Mouse (Mus musculus) left cerebral cortex, postnatal 14 days (tissue): Measurements from ENCODE around the gene Gpd1l. TPM values are rescaled to one million over a fixed set of nuclear protein-coding genes. Genes with fewer than 3 reads are reported as not detected.

Experiments used
- DNase-seq, 2 experiments: peaks; one replicate each; pipeline ENCODE4 v3.0.0; 2021 to 2022; ENCODE audit warnings: low spot score in 2 of 2, mixed read lengths in 1 of 2
- intact Hi-C: fragments of 180-260 bp; cut with DNase I; formaldehyde crosslinking; loops from one replicate; pipeline ENCODE4 v1.15.1; 2025
- total RNA-seq, 2 experiments: library from RNA; stranded (reverse); gene quantifications; 2 replicates each; pipeline ENCODE4 v1.2.3; 2021

The Gpd1l gene
- total RNA-seq, 2 experiments from 2014 or later: 96.1 to 96.2 TPM

DNA sequence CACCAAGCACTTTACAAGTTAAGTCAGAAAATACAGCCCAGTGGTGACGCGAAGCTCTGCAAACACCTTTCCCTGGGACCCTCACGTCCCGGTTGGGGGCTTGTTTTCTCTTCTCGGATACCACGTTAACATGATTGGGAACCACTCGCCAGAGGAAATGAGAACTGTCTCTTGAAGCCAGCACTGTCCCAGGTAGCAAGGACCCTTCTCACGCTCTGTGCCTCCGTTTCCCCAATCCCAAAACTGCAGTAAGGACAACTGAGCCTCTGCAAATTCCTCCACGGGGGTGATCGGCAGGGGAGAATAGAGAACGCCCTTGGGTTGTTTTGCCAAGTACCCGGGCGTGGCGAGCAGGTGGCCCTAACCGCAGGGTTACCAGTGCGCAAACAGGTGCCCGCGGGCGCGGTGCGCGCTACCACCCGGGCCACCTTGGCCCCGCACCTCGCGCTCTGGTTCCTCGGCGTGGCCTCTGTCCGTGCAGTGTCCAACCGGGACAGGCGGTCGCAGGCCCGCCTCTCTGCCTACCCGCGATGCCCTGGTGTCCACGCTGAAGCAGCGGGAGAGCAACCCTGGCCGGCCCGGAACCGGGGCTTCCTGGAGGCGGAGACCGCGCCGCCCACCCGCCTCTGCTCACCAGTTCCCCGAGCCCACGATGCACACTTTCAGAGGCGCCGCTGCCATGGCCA is 607 bp downstream of the Gpd1l start:
- DNase-seq: no peak
- intact Hi-C loops: loop anchor here (10.0 kb wide), 1 partner anchor 332 kb away; no protein-coding TSS in a partner anchor

DNA sequence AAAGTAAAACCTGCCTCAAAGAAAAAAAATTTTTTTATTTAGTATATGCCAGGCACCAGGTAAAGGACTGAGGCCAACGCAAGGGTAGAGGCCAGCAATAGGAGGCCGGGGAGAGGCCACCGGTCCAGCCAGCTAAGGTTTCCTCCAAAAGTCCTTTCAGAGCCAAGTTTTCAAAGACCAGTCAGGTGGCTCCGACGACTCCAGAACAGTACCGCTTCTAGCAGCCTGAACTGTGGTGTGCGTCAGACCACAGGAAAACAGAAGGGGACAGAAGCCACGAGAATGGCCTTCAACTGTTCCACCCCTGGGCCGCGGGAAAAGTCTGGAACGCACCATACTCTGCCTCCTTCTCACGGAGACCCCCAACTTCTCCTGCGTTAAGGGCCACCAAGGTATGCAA is 1.2 kb downstream of the Gpd1l start:
- no peak for DNase-seq
- intact Hi-C loops: loop anchor here (10.0 kb wide), 1 partner anchor 332 kb away; no protein-coding TSS in a partner anchor

DNA sequence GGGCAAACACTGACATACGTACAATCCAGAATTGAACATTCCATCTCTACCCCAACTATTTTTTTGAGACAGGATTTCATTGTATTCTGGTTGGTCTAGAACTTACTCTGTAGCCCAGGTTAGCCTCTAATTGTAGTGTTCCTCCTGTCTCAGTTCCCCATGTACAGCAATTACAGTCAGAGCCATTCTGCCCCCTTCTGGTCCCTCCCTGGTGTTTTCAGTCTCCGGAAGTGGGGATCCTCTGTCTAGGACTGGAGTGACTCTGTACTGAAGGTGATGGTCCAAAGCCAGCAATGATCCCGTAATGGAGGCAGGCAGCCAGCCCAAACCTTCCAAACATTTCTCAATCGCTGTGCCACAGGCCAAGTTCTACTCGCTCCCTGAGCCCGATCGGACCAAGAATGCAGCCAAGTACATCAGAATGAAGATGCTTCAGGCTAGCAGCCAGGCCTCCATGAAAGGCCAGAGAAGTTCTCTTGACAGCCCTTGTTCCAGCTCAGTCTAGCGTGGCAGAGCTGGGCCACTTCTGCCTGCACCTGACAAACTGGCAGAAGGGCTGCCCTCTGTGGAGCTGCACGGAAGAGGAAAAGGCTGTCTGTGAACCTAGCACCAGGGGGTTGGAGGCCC is 3.2 kb downstream of the Gpd1l start:
- intact Hi-C loops: loop anchor here (10.0 kb wide), 1 partner anchor 334 kb away; no protein-coding TSS in a partner anchor

DNA sequence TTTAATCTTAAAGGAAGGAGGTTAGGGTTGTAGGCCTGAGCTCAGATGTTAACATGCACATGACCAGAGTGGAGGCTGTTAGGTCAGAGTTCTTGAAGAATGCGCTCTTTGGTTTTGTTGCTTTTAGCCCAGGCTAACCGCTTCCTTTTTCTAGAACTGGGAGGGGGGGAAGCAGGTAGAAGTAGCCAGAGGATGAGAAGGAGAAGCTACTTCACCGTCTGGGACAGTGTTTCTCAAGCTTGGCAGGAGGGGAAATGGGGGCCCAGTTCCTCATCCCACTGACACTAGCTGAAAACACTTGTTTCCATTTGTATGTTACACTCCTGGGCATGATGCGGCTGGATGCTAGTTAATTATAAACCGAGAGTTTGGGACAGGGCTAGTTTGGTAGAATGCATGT is 8.2 kb downstream of the Gpd1l start:
- no peak for DNase-seq
- intact Hi-C loops: no loop called here

More for the DNA sequence above, 3.2 kb downstream of the Gpd1l start:
- peak; percentile 38 to 55 for DNase-seq

DNA sequence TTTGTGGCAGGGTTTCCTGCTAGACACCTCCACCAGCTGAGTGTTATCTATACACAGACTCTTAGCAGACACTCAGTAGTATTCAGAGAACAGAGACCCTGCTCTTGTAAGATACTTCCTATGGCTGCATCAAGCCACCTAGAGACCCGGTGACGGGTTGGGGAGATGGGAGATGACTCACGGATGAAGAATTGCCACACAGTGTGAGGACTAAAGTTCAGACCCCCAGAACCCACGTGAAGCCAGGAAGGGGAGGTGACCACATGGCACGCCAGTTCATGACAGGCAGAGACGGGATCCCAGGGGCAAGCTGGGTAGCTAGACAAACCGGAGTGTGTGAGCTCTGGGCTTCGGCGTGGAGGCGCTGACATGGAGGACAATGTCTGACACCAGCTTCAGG is 8.7 kb downstream of the Gpd1l start:
- intact Hi-C loops: no loop called here
- DNase-seq: no peak

DNA sequence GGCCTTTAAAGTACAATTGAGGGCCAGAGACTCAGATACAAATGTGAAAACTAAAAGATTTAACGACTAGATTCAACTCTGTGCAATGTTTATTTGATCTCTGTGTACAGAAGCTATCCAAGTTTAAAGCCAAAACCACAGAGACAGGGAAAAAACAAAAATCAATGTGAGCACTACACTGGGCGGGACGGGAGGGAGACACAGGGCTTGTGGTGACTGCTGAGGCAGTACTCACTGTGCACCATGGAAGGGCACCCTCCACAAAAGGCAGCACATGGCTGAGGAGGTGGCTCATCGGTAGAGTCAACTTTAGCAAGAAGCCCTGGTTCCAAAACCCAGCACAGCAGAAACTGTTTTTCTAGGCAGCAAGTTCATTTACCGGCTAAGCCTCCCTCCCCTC is 9.3 kb downstream of the Gpd1l start:
- intact Hi-C loops: no loop called here
- DNase-seq: no peak

DNA sequence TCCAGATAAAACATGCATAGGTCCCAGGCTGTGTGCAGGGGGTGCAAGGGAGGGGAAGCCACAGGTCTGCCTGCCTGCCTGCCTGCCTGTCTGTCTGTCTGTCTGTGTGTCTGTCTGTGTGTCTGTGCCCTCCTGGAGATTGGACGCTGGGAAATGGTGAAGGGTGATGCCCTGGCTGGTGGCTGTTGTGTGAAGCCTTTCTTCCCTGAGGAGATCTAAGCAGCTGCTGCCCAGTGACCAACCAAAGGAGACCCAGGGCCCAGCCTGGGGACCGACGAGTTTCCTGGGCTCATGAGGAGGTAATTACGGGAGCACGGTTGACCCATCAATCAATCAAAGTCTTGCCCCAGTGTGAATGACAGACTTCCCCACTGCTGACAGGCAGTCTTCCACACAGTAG is 11.6 kb downstream of the Gpd1l start:
- intact Hi-C loops: no loop called here
- no peak for DNase-seq

DNA sequence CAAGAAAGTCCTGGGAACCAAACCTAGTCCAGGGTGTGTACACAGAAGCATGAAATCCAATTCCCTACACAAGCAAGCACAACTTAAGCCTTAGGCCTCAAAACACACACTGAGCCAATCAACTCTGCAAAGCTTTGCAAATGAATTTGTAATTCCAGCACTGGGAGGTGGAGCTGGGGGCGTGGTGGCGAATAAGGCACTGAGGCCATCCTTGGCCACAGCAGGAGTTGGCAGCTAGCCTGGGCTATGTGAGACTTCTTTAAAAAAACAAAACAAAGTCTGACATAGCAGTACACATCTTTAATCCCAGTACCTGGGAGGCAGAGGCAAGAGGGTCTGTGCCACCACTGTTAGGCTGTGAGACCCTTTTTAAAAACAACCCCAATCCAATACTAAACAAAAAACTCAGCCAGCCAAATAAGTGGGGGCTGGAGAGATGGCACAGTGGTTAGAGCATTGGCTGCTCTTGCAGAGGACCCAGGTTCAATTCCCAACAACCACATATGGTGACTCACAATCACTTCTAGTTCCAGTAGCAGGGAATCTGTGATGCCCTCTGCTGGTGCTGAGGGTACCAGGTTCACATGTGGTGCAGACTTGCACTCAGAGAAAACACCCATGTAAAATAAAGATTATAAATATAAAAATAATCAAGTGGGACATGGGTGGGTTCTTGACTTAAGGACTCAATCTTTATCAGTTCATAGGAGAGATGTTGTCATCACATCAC is 12.3 kb downstream of the Gpd1l start:
- DNase-seq: no peak

DNA sequence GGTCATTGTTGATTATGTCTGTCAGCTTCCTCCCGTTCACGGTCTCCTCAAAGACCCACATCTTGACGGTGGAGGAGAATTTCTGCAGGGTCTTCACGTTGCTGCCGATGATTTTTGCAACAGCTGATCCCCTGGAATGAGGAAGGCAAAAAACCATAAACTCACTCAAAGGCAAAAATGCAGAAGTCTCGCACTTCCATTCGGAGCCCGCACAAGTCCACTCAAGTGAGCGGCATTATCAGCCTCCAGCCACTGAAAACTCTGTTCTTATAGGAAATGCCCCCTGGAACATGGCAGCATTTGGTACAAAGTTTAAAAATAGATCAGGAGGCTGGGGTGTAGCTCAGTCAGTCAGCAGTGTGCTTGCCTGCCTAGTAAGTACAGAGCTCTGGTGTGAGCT is 13.2 kb downstream of the Gpd1l start:
- no peak for DNase-seq
- intact Hi-C loops: no loop called here

More for the DNA sequence above, 12.3 kb downstream of the Gpd1l start:
- intact Hi-C loops: no loop called here

DNA sequence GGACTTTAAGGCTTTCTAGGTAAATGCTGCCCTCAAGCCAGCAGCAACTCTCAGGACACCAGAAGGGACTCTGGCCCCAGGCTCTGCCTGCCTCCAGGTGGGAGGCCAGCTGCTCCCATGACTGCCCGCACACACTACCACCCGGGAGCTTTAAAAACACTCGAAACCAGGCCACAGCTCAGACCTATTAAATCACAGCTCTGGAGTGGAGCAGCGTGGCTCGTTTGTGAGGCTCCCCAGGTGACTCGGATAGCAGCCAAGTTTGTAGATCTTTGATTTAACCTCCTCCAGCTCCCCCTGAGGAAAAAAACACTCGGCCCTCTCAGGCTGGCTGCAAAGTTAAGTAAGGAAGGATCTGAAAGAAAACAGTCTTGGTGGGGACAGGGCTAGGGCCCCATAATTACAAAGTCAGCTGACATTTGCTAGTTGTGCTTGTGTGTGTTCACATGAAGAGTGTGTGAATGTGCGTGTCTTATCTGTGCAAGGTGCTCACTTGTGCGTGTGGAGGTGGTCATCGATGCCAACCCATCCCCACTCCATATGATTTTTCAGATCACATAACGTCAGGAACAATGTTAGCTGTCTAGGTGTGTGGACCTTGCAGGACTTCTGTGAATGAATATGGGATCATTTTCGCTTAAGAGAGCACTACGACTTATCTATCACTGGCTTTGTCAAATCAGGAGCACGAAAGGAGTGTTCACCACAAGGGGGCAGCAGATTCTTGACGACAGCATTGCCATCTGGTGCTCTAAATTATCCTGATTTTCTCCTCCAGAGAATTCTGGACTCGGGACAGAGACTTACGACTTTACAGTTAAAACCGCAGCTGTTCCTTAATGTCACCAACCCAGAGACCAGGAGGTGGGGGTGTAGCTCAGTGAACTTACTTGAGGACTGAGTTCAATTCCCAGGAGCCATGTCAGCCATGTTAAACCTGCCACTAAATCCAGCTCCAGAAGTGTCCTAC is 20.8 kb downstream of the Gpd1l start:
- DNase-seq: peak; percentile 94
- intact Hi-C loops: loop anchor here (2.0 to 10.0 kb wide), 2 partner anchors 44 to 332 kb away; no protein-coding TSS in a partner anchor

DNA sequence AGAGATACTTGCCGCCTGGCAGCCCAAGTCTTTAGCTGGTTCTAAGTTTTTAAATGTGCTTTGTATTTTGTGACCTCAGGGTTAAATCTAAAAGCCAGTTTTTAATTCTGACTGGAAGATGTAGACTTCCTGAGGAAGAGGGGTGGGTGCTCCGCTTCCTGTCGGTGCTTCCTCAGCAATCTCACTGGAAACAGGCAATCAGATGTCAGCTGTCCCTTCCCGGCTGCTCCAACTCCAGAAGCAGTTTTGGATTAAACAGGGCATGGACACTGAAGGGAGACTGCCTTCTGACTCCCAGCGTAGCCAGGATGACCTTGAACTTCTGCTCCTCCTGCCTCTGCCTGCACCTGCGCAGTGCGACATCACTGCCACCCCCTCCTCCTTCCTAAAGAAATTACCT is 26.3 kb downstream of the Gpd1l start:
- no peak for DNase-seq
- intact Hi-C loops: loop anchor here (10.0 kb wide), 1 partner anchor 103 kb away; no protein-coding TSS in a partner anchor

DNA sequence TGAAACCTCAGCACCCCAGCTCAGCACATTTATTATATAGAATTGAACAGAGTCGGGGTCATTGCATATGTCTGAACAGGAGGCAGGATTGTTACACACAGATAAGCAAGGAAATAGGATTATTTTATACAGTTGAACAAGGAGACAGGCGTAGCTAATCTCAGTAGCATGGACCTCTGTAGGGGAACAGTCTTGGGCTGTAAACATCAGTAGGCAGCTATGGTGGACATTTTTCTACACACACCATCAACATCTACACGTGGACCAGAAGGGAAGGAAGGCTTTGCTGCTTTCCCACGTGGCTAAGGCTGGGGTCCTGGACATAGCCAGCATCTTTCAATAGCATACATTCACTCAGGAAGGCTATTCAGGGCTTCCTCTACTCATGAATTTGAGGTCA is 37.9 kb downstream of the Gpd1l start:
- intact Hi-C loops: no loop called here
- no peak for DNase-seq

DNA sequence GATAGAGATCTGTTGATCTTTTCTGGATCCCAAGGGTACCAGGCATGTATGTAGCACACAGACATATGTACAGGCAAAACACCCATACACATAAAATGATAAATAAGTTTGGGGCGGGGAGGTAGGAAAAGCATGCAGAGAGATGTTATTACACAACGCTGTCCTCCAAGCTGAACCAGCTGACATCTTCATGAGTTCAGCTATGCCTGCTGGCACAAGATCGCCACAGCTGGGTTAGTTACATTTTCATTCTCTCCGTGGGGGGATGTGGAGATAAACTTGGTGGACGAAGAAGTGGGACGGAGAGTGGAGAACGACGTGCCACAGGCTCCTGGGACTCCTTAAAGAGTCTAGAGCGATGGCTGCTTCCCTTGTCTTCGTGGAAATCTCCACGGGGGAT is 40.8 kb downstream of the Gpd1l start:
- DNase-seq: no peak
- intact Hi-C loops: no loop called here

DNA sequence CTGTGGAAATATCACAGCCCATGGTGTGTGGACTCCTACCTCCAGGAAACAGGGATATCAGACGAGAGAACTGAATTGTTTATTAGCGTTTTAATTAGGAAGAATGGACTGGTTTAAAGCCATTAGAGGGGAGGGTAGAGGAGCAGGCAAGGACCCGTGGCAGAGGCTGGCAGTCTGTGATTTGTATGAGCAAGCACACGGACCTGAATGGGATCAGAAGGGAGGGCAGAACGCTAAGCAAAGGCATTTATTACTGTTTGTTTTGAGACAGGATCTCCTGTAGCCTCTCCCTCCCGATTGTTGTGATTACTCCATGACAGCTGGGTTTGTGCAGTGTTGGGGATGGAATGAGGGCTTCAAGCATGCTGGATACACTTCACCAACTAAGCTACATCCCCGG is 43.4 kb downstream of the Gpd1l start:
- DNase-seq: no peak
- intact Hi-C loops: no loop called here

DNA sequence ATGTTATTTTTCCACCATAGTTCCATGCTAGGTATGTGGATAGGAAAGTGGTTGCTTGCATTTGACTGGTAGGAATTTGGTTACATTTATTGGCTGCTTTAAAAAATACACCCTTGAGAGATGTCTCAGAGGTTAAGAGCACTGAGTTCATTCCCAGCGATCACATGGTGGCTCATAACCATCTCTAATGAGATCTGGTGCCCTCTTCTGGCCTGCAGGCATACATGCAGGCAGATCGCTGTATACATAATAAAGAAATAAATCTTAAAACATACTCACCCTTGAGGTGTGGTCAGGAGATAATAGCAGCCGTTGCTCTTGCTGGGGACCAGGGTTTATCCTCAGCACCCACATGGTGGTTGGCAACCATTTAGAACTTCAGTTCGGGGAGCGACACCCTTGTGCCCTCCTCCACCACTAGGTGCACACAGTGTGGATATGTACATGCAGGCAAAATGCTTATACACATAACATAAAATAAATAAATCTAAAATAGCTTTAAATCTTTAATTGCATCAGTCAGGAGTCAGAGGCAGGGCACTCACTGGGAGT is 44.9 kb downstream of the Gpd1l start:
- no peak for DNase-seq
- intact Hi-C loops: loop anchor here (5.0 kb wide), 1 partner anchor 72 kb away; no protein-coding TSS in a partner anchor

DNA sequence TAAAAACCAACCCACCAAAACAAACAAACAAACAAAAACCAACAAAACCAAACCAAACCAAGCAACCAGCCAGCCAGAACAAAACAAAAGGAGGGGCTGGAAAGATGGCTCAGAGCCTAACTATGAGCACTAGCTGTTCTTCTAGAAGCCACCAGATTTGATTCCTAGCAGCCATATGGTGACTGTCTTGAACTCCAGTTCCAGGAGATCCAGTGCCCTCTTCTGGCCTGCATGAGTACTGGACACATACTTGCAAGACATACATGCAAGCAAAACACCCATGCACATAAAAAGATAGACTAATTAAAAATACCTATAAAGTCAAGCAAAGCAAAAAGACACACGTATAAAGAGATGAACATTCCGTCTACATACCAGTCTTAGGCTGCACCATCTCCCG is 46.1 kb downstream of the Gpd1l start:
- intact Hi-C loops: loop anchor here (5.0 kb wide), 1 partner anchor 70 kb away; no protein-coding TSS in a partner anchor
- peak; percentile 12 to 50 for DNase-seq

DNA sequence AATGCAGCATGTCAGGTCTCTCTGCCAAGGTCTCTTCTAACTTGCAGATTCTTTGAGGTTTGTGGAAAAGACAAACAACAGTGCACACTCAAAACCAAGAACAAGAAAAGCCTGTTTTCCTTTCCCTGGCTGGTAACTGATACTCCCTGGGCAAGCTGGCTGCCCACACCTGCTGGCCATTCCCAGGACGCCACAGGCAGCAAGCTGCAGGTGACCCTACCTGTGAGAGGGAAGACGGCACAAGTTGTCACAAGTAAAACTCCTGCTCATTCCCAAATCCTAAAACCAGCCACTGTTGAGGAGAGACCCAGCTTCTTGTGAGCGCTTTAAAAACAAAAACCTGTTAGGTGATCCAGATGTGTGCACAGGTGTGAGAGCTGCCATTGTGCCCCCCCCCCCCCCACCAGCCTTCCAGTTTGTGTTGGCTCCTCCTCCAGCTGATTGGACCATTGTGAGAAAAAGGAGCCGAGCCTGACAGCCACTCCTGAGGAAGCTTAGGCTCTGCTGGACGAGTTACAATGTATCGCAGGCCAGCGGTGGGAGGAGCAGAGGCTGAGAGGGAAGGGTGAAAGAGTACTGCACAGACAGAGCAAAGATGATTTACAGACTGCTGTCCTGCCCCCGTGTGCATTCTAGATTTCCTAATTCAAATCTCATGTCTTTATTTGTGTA is 47.7 kb downstream of the Gpd1l start:
- no peak for DNase-seq
- intact Hi-C loops: loop anchor here (5.0 kb wide), 1 partner anchor 69 kb away; no protein-coding TSS in a partner anchor

DNA sequence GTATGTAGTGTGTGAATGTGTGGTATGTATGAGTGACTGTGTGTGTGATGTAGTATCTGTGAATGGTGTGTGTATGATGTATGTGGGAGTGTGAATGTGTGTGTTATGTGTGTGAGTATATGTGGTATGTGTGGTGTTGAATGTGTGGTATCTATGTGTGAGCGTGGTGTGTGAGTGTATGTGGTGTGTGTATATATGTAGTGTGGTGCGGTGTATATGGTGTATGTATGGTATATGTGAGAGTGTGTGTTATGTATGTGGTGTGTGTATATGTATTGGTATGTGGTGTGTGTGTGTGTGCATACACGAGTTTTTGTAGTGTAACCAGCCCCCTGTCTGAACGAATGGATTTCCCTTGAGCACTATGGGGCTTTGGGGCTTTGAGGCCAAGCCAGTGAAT is 48.2 kb downstream of the Gpd1l start:
- intact Hi-C loops: loop anchor here (5.0 kb wide), 1 partner anchor 68 kb away; no protein-coding TSS in a partner anchor
- no peak for DNase-seq
